Mouse (Mus musculus) G1E (cell line): ENCODE measurements around the gene Ttc7.

Experiments
- CTCF ChIP-seq: IDR thresholded peaks from 2 replicates; pipeline ENCODE4 v1.5.1; 2012; ENCODE audit warnings: low read depth, low read length, inconsistent platforms, mixed read lengths
- GATA1 ChIP-seq: IDR thresholded peaks from 2 replicates; pipeline ENCODE4 v1.6.1; 2012; ENCODE audit warnings: borderline replicate concordance, low read length, inconsistent platforms, mixed read lengths
- TAL1 ChIP-seq: conservative IDR thresholded peaks from 2 replicates; pipeline ENCODE4 v1.6.1; 2012; ENCODE audit warnings: low read depth, low read length, inconsistent platforms, mixed read lengths

DNA sequence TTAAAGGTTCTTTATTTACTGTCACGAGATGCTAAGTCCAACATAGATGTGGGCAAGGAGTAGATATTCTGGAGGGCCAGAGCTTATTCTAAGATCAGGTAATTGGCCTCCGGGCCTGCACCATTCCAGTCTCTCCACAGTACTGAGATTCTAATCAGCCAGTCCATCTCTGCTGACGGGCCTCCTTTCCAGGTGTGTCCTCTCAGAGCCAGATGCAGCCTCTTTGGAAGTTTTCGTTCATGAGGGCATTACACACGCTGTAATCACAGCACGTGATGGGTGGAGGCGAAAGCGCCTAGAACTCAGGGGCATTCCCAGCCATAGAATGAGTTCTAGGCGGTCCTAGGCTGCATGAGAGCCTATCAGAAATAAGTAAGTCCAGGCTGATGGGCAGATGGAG, 74.8 kb downstream of the Ttc7 start:
- TF ChIP-seq TAL1 = no peak
- no peak for TF ChIP-seq CTCF
- TF ChIP-seq GATA1 = no peak
